In genomic region chr19:46644343-46644792, GRCm38 (mm10) we compare ENCODE assay signal across 10 mouse cellular contexts. TPM values are rescaled to one million over a fixed set of nuclear protein-coding genes. Genes with fewer than 3 reads are reported as not detected.
DNase-seq lines count a peak whose midpoint lies in the region; ATAC-seq and TF ChIP-seq lines count a peak whose summit lies in the region.
"Had no signal": no experiment of that assay in that cellular context is flagged by ENCODE, and none has a peak within 500 bp of the region (broad histone marks: within the 10 kb centered on the region; RNA-seq: fewer than 3 reads in every experiment).

No protein-coding gene starts in this region.

- no peaks in the 10 kb centered on the region for H3K27me3 ChIP-seq in heart, embryonic 10.5 days (ENCODE audit: insufficient read depth, poor library complexity, severe bottlenecking)
- no peaks in the 10 kb centered on the region for H3K27me3 ChIP-seq in testis, adult 2 months (ENCODE audit: control insufficient read depth, insufficient read depth, low read length)
- no peaks in the 10 kb centered on the region for H3K27me3 ChIP-seq in liver, embryonic 13.5 days

- TF ChIP-seq CTCF in testis, adult 2 months (IDR thresholded peaks at IDR 0.05; ENCODE audit: control insufficient read depth, insufficient read depth, insufficient replicate concordance, low read depth, low read length) = no peak

- H3K27ac ChIP-seq in heart, embryonic 10.5 days = peak overlapping the region; percentile 87
- H3K27ac ChIP-seq in testis, adult 2 months (ENCODE audit: control insufficient read depth, insufficient read depth, low read depth, low read length) = peak overlapping the region; percentile 29
- 0 out of 2 replicates have a peak overlapping the region, but pooled peaks have one; percentile 57 for H3K27ac ChIP-seq in liver, embryonic 13.5 days

- no peak for DNase-seq in heart, embryonic 10.5 days (ENCODE audit: low spot score)
- DNase-seq in heart, postnatal 25 days (ENCODE audit: low spot score) = no peak
- no peak for DNase-seq in testis, postnatal 14 days (ENCODE audit: low spot score)
- no peak for DNase-seq in liver, embryonic 13.5 days
- no peak for DNase-seq in left cerebral cortex, postnatal 4 days
- DNase-seq in frontal cortex, postnatal 10 days (ENCODE audit: low spot score in 2 of 2) = no peak
- no peak for DNase-seq in ovary, postnatal 36 days (ENCODE audit: low spot score)
- DNase-seq: spleen, adult 18-20 months had no signal

- intact Hi-C loops in heart, postnatal 25 days (cut with DNase I) = no loop called here
- intact Hi-C loops in left cerebral cortex, postnatal 4 days (cut with DNase I) = no loop called here

- H3K4me2 ChIP-seq in liver, embryonic 13.5 days = no peak overlapping the region

- no peaks in the 10 kb centered on the region for H3K9me3 ChIP-seq in heart, embryonic 10.5 days
- no peaks in the 10 kb centered on the region for H3K9me3 ChIP-seq in liver, embryonic 13.5 days (replicated peaks)

- 0 out of 2 replicates have a peak overlapping the region, but pooled peaks have one; percentile 16 for H3K4me3 ChIP-seq in heart, embryonic 10.5 days
- H3K4me3 ChIP-seq in testis, adult 2 months (ENCODE audit: control insufficient read depth, low read depth, low read length) = no peak overlapping the region
- no peak overlapping the region for H3K4me3 ChIP-seq in liver, embryonic 13.5 days (replicated peaks)

- peaks cover 85% of the 10 kb centered on the region for H3K4me1 ChIP-seq in heart, embryonic 10.5 days
- H3K4me1 ChIP-seq in testis, adult 2 months (ENCODE audit: control insufficient read depth, insufficient read depth, low read length) = peaks cover 24% of the 10 kb centered on the region
- H3K4me1 ChIP-seq in liver, embryonic 13.5 days (replicated peaks) = peaks cover 81% of the 10 kb centered on the region

- WGBS in heart, embryonic 10.5 days = 59% methylated on average over 10 of the region's 10 CpGs
- 82% methylated on average over 10 of the region's 10 CpGs for WGBS in liver, embryonic 13.5 days (ENCODE audit: insufficient replicate concordance)

- peak; percentile 32; the same call in 1 of the 2 replicates for TF ChIP-seq POLR2A in testis, adult 2 months (IDR thresholded peaks at IDR 0.05; ENCODE audit: control insufficient read depth, low read depth, low read length)

- H3K9ac ChIP-seq in liver, embryonic 13.5 days = no peak overlapping the region

- H3K36me3 ChIP-seq in heart, embryonic 10.5 days = peaks cover 51% of the 10 kb centered on the region
- H3K36me3 ChIP-seq in testis, adult 2 months (ENCODE audit: control insufficient read depth, insufficient read depth, low read length) = no peaks in the 10 kb centered on the region; the same call in 1 of the 2 replicates
- H3K36me3 ChIP-seq in liver, embryonic 13.5 days = peaks cover 49% of the 10 kb centered on the region

- ATAC-seq in liver, embryonic 13.5 days (ENCODE audit: low read depth) = 0 out of 2 replicates have a peak, but pooled peaks have one; percentile 16
- ATAC-seq: CD4-positive, CD25-positive, alpha-beta regulatory T cell, adult 4 months had no signal

RNA-seq across cellular contexts. Expression of gene Cyp17a1, which starts 28.6 kb away (rescaled TPM):
- polyA plus RNA-seq in heart, embryonic 10.5 days (2016; fragmentation: Nextera tagmentation; extraction: Ambion mirVana) = 0.40 and 1.2 TPM in 2 replicates
- total RNA-seq in heart, postnatal 25 days (2021) = not detected
- polyA plus RNA-seq in testis, adult 2 months (2012; rRNA removed) = 174 and 209 TPM in 2 replicates
- 0.07 TPM in 1 of 2 replicates, not detected in the other for polyA plus RNA-seq in liver, embryonic 13.5 days (2015; fragmentation: Nextera tagmentation; extraction: Ambion mirVana)
- total RNA-seq in left cerebral cortex, postnatal 4 days (2021) = under 1 TPM in 1 of 2 experiments, not detected in 1; 0.24 TPM
- polyA plus RNA-seq: CD4-positive, CD25-positive, alpha-beta regulatory T cell, adult 4 months had no signal

RNA-seq across cellular contexts. Expression of gene Borcs7, which starts 45.3 kb away (rescaled TPM):
- 13.7 and 17.0 TPM in 2 replicates for polyA plus RNA-seq in heart, embryonic 10.5 days (2016; fragmentation: Nextera tagmentation; extraction: Ambion mirVana)
- 1 to 10 TPM; 7.8 to 8.8 TPM for total RNA-seq in heart, postnatal 25 days (2021)
- polyA plus RNA-seq in testis, adult 2 months (2012; rRNA removed) = 3.8 and 4.2 TPM in 2 replicates
- polyA plus RNA-seq in liver, embryonic 13.5 days (2015; fragmentation: Nextera tagmentation; extraction: Ambion mirVana) = 6.6 and 7.1 TPM in 2 replicates
- 10 to 100 TPM; 15.8 to 17.7 TPM for total RNA-seq in left cerebral cortex, postnatal 4 days (2021)

RNA-seq across cellular contexts. Expression of gene Wbp1l, which starts 45.5 kb away (rescaled TPM):
- 53.9 and 61.8 TPM in 2 replicates for polyA plus RNA-seq in heart, embryonic 10.5 days (2016; fragmentation: Nextera tagmentation; extraction: Ambion mirVana)
- 10 to 100 TPM; 48.5 to 54.4 TPM for total RNA-seq in heart, postnatal 25 days (2021)
- 16.9 and 17.1 TPM in 2 replicates for polyA plus RNA-seq in testis, adult 2 months (2012; rRNA removed)
- polyA plus RNA-seq in liver, embryonic 13.5 days (2015; fragmentation: Nextera tagmentation; extraction: Ambion mirVana) = 14.9 and 17.3 TPM in 2 replicates
- total RNA-seq in left cerebral cortex, postnatal 4 days (2021) = 10 to 100 TPM; 43.1 to 45.3 TPM

Comparison
In these comparisons a context has a peak if more than half of its experiments do, and no peak if none do; other contexts are left out.
1. H3K27ac ChIP-seq: peak in every context shown above with its lines; median percentile 87 in heart, embryonic 10.5 days; 57 in liver, embryonic 13.5 days; 29 in testis, adult 2 months.
2. RNA of gene Cyp17a1, which starts 28.6 kb away (polyA plus RNA-seq): 174 to 209 TPM in testis, adult 2 months; 0.40 to 1.2 TPM in heart, embryonic 10.5 days and 0.07 TPM in liver, embryonic 13.5 days; every median in the first group is over 10 times any median in the second.